Mouse (Mus musculus) frontal cortex, postnatal 14 days (tissue): ENCODE results near the gene Tnrc6b.
A peak's percentile ranks its signal among the peaks of the same experiment; 100 is the strongest.

Experiments
- DNase-seq, 2 experiments: peaks; one replicate each; pipeline ENCODE4 v3.0.0; 2022; ENCODE audit warnings: low spot score in 2 of 2

Tnrc6b gene

DNA sequence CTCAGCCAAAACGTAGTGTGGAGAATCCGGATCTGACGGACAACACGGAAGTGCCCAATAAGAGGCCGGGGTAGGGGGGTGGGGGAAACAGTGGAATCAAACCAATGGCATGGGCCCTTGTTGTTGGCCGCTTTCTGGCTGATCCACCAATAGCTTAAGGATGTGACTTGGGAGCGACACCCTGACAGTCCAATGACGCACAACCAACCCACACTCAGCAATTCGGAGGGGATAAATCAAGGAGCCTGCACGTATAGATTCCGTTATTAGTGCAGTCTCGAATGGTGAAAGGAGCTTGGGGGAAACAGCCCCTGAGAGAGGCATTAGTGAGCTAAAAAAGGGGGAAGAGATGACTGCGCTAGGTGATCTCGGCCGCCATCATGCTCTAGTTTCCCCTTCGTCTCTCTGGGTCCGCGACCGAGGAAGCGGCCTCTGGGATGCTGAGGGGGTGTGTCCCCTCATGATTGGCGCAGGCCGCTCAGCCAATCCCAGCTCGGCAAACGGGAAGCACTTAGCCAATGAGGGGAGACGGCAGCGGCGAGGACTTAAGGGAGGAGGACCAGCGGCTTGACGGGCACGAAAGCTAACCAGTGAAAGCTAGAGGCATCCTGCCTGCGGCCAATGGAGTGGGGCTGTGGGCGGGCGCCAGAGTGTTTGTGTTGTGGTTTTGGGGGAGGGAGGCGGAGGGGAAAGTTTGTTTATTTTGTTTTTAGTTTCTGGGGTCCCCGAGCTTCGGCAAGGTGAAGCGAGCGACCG, at the start of gene Tnrc6b:
Gene Tnrc6b, plus strand, starts transcription at position 706 of the 756 bp plus-strand sequence.
- DNase-seq: peak; percentile 98

DNA sequence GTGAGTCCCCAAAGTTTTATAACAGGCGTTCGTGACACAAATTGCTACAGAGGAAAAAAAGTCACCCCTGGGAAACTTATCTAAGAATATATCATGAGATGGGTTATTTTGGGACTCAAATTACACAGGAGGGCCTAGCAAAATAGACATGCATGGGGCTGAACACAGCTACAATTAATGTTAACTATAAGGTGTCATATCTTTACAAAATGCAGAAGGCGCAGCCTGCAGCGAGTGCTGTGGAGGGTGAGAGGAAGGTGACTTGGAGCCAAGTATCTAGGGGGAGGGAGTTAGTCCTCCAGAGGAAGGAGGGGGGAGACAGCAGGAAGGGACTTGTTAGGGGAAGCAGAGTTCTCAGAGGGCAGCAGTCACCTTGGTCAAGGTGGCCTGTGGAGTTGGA, 46.7 kb upstream of the Tnrc6b start:
- no peak for DNase-seq

DNA sequence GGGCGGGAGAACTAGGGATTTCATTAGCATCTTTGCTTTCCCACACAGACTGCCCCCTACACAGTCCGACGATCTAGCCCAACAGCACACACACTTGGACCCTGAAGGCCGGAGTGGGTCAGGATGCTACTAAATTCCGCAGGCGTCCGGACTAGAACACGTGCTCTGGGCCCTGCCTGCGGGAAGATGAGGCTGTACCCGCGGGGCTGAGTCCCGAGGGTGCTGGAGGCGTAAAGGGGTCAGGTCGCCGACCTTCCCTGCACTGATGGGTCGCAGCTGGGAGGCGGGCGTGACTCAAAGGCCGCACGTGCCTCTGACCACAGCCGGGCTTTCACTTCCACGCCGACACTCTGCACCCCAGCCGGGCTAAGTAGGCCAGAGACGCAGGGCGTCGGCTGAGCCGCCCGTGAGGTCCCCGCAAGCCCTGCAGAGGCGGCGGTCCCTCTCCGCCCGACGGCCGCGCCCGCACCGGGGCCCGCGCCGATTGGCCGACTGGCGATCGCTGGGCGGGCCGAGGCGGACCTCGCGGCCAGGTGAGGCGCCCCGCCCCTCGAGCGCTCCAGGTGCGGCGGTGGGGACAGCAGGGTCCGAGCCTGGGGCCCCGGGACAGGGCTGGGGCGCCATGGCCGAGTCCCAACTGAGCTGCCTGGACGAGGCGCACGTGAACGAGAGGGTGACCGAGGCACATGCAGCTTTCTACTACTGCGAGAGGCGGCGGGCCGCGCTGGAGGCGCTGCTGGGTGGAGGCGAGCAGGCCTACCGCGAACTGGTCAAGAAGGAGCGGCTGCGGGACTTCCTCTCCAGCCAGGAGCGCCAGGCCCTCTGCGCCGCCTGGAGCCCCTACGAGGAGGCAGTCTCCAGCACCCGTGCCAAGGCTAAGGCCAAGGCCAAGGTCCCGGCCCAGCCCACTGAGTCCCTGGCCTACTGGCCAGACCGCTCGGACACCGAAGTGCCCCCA, 39.5 kb upstream of the Tnrc6b start, which contains the start of gene Fam83f:
Gene Fam83f, plus strand, starts transcription at position 553 of the 958 bp plus-strand sequence.
- DNase-seq: no peak

DNA sequence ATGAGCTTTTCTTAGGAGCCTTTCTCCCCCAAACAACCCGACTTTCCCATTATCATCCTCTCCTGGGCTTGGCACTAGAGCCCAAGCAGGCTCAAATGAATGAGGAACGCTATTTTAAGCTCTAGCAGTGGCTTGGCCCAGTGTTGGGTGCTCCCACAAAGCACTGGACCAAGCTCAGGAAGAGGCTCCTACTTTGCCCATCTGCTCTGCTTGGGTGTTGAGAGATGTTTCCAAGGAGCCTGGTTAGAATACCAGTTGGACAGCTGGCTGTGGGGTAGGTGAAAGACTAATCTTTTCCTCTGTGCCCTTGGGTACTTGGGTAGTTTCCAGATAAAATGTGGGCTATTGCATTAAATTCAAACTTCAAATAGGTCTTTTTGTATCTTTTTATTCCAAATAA, 38.3 kb upstream of the Tnrc6b start:
- DNase-seq: no peak

DNA sequence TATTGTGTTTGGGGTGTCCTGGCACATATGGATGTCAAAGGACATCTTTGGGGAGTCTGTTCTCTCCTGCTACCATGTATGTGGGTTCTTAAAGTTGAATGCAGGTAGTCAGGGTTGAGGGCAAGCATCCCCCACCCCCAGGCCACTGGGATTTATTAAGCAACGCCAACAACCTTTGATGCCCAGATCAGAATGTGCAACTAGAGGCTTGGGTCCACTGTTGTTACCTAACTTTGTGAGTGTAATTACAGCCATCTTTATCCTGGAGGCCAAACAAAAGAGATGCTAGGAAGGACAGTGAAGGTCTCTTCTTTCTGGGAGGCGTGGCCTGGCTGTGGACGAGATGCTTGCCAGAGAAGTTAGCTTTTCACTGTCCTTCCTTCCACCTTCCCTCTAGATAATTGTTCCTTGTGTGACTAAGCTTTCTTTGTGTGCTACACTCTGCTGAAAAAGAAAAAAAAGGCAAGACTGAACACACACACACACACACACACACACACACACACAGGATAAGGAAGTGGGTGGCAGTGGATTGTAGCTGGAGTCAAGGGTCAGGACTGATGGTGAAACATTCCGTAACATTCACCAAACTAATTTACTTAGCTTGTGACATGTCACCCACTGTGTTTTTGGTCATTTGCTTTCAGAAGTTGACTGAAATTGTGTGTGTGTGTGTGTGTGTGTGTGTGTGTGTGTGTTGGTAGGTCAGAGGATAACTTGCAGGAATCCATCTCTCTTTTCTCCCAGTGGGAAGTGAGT, 37.6 kb upstream of the Tnrc6b start:
- no peak for DNase-seq

DNA sequence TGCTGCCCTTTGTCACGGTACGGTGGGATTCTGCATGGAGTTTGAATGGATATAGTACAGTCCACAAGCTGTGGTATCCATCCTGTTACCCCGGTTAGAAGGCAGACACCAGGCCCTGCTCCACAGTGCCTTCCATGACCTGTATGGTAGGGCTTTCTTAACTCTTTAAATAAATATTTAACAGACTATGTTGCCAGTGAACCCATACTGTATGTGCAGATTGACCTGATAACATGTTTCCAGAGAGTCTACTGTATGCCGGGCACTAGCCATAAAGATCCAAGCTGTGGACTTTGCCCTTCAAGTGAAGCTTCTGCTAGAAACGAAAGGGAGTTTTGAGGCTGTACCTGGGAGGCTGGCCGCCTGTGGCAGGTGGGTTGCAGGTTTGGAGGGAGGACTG, 36.4 kb upstream of the Tnrc6b start:
- DNase-seq: no peak

DNA sequence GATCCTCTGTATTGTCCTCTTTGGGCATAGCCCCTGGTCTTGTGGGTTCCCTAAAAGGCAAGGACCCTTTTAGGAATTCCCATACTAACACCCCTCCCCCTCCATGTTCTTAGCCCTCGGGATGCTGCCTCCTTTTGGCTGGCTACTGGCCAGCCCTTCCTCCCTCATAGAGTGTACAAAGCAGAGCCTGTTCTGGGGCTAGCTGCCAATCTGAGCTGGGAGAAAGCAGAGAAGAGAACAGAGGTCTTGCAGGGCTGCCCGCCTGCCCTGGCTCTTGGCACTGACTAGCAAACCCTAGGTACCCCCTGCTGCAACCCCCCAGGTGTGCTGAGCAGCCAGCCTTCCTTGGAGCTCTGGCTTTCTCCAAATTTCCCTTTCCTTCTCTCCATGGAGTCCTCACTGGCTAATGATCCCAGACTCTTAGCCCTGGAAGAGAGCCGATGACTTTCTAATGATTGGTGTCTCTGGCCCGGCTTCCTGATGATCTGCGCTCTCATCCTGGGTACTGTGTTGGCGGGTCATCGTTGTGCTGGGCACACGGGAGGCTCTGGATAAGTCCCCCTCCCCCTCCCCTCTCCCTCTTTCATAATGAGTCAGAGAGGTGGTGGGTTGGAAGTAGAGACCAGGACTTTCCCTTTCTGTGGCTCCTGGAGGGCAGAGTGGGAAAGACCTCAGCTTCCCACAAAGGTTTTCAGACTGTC, 31.4 kb upstream of the Tnrc6b start:
- no peak for DNase-seq

DNA sequence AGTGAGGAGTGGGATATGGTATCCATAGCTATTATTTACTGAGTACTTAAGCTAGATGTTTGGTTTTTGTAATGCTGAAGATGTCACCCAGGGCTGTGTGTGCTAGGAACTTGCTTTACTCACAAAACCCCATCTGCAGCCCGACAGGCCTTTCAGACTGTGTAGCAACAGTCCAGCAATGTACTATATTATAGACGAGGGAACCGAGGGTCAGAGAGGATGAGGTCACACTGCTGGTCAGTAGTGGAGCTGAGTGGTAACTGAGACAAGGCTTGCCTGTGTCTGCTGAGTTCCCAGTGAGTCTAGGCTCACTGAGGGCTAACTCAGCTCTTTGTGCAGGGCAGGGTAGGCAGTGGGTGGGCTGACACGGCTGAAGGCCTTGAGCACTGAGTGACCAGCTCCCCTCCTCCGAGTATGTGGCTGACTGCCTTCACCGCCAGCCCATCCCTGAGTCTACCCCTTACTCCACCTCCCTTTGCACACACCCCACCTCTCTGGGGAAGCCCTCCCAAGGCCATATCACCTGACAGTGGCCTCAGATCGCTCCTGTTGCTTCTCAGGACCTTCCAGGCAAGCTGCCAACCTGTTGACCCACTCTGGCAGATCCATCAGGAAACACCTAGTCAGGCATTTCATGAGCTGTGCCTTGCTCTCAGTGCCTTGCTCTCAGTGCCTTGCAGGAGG, 30.6 kb upstream of the Tnrc6b start:
- no peak for DNase-seq

DNA sequence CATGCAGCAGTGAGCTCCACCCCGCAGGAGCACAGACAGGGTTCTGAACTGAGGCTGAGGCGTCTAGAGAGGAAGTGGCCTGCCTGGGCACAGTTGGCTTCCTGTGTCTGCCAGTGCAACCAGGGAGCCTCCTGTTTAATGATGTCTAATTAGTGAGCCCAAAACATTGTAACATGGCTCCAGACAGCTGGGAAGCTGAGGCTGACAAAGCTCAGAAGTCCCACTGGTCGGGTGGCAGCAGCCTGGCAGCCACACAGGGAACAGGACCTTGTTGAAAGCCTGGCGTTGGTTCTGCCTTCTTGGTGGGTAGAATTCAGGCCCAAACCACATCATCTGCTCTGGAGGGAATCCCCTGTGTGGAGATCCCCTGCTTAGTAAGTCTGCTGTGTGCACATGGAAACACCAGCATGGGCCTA, 29.6 kb upstream of the Tnrc6b start:
- no peak for DNase-seq

DNA sequence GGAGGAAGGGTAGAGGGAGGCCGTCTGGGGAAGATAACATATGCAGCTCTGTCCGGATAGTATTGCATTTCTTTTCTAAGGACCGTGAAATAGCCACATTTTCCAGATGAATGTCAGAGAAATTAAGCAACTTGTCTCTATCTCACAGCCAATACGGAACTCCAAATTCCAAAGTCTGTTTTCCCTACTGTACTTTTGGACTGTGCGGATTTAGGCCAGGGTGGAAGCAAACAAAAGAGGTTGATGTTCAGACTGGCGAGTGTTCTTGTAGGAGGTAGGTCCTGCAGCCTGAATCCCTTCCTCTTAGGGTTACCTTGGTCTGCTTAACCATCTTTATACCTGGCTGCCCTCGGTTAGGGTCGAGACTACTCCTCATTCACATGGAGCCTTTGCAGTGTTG, 28.8 kb upstream of the Tnrc6b start:
- DNase-seq: no peak

DNA sequence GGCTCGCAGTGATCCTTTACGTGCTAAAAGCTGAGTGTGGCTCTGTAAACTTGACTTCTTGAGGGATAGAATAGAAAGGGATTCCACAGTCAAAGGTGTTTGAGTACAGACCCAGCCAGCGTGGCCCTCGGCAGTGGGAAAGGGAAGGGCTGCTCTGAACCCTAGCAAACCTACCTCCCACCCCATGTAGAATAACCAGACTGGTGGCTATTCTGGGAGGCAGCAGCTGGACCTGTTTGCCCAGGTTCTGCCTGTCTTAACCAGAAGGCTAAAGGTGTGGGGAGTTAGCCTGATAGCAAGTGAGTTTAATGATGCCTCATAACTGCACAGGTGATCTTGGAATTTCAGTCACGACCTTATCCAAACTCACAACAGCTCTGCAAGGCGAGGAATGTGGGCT, 28.0 kb upstream of the Tnrc6b start:
- no peak for DNase-seq

DNA sequence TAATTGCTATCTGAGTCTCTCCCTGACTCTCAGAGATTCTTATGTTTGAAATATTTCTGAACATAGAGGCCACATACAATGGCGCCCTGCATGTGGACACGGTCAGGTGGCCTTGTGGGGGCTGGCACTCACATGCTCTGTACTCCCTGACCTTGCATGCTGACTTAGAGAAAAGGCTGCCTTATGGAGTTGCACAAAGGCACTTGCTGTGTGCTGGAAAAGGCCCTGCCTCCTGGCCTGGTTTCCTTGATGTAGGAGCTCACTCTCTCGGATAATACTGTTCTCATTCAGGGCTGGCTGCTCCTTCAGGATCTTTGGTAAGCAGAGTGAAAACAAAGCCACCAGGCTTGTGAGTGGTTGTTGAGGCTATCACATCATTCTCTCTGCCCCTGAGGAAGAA, 27.1 kb upstream of the Tnrc6b start:
- DNase-seq: no peak

DNA sequence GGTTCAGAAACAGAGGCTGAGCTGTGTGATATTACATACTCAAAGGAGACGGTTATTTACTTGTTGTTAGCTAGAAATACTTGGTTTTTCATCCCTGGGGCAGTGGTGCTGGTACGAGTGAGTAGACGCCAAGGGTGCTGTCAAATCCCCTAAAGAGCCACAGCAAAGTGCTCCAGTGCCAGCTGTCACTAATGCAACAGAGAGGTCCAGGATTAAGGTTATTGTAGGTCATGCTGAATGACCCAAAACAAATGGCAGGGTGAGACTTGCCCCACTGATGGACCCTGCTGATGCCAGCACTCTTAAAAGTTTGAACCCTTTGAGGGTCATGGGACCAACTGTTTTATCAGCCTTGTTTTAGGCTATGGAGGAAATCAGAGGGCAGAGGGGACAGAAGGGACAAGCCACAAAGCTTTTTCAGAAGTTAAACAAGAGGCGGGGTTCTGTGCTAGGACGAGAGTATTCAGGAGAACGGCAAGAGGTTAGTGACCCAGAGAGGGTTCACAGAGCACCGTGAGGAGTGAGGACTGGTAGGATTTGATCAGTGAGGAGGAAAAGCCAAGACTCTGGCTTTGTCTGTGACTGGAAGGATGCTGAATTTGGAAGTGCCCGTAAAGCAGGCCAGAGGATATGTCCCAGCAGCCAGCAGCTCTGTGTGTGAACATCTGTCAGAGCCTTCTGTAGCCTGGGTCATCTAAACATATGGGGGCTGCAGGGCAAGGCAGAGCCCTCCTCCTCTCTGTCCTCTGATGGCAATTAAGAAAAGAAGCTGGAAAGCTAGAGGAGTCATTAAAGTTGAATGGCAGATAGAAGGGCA, 26.1 kb upstream of the Tnrc6b start:
- no peak for DNase-seq

DNA sequence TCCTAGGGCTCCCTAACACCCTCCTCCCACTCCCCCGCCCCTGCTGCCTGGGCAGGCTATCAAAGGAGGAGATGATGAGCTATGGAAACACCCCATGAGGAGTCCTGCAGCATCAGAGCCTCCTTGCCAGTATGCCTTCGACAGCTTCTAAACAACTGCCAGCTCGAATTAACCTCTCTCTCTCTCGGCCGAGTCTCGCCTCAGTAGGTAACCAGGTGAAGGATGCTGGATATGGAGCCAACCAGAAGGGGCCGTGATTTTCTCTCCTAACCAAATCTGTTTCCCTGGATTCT, 25.6 kb upstream of the Tnrc6b start:
- DNase-seq: no peak

DNA sequence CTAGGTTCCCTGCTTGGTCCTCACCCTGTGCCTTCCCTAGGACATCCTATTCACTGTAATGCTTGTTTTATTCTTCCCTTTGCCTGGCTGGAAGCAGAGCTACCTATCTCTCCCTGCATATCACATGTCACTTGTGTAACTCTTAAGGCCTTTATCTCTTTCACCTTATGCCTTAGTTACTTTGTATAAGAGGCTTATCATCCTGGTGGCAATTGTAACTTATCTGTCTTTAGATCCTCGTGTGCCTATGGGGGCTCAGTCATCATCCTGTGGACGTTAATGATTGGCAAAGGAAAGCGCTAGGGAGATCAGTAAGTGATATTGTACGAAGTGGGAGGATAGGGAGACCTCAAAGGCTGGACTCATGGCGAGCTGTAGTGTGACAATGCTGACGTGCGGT, 22.6 kb upstream of the Tnrc6b start:
- no peak for DNase-seq

DNA sequence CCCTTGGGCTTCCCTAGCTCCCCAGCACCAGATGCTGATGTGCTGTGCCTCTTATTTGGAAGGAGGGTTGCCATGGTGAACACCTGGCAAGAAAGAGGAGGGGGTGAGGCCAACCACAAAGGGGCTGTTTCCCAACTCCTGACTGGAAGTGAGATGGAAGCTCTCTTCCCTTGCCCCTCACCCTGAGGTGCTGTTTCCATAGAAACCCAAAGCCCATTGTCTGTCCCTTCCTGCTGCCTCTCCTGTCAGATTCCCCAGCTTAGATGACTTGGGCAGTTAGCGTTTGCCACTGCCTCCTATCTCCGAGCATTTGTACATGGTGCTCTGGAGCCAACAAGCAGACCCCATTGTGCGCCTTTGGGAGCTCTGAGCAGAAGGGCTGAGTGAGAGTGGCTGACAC, 17.6 kb upstream of the Tnrc6b start:
- DNase-seq: no peak

DNA sequence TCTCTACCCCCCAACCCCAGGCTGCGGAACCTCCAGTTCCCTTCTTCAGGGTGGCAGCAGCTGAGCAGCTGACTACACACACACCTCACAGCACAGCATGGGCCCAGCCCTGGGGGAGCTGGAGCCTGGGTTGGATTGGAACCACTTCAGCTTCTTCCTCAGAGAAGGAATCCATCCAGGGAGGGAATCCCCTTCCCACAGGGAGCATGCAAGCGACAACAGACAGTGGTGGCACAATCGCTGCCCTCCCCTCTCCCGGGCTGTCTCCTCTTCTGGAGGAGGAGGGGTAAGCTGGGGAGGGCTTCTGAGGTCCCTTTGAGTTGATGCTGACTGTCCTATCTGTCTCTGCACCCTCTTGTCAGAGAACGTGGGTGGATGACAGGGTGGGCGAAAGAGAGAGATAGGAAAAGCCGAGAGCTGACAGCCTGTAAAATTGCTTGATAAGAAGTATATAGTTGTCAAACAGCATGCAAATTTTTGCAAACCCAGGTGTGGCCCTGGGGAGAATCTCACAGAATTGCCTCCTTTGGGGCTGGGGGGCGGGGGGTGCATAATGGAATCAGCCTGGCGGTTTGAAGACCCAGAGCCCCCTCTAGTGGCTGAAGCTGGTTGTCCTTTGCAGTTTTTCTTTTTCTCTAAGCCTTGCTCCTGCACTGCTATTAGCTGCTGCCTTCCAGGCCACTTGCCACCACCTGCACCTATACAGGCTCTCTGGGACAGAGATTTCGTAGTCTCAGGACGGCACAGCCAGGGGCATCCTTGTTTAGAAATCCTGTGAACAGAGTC, 16.8 kb upstream of the Tnrc6b start:
- peak in 1 of 2 experiments; percentile 79 for DNase-seq

DNA sequence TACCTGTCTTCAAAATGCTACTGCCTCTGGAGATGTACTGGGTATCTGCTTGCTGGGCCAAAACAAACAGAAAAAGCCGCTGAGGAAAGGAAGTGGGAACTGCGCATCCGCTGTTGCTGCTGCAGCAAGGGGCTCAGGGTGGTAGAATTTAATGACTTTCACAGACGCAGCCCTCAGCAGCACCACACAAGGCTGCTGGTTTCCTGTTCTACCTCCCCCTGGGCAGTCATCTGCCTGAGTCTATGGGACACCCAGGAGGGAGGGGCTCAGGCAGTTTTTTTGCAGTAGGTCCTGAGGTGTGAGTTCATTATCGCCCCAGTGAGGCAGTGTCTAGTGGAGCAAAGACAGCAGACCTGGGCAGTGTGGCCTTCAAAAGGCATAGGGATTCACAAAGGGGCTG, 13.5 kb upstream of the Tnrc6b start:
- DNase-seq: no peak

DNA sequence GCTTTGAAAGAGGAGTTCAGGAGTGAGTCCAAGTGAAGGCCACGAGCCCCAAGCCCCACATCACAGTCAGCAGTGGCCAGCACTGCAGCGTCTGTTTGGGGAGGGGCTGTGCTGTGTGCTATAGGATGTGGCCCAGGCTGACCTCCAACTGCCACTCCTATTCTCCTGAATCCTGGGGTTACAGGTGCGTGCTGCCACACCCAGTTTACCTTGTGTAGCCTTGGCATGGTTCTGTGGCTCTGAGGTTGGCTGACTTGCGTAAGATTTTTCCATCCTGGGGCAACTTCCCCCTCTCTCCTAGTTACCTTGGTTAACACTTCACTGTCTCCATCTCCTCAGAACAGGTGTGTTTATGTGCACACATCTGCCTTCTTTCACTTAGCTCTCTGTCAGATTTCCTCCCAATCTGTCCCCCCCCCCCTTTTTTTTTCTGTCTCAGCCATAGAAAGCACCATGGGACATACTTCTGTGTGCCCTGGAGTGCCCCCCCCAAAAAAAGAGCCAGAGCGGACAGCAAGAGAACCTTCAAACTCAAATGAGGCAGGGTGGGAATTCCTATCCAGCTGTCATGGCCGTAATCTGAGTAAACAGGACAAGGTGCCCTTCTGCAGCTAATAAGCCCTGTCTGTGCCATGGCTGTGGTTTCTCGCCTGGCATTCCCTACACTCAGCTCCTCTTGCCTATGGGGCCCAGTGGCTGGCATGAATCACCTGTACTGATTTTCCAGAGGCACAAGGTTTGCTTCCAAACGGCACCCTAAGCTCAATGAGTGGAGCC, 9.4 kb upstream of the Tnrc6b start:
- DNase-seq: no peak
